Mouse (Mus musculus): ENCODE measurements around the gene Napsa.

The Napsa gene

GRCm38 (mm10) chr7:44538756-44539624 is 33.2 kb upstream of the Napsa start:
- in situ Hi-C loops (cut with MboI, MseI), result no loop called here

DNA sequence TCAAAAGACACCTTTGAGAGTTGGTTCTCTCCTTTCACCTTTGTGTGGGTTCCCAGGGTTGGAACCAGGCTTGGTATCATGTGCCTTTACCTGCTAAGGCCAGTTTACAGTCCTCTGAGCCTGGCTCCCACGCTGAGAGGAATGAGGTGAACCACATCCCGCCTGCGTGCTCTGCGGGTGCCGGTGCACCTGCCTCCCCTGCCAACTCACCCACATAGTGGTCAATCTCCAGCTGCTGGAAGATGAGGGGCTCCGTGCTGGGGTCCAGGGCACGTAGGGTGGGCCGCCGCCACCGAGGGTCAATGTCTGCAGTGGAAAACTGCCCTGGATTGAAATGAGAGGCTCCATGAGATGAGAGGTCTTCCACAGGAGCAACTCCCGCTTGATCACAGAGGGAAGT is 29.6 kb upstream of the Napsa start:
- in situ Hi-C loops (cut with MboI, MseI), result no loop called here

DNA sequence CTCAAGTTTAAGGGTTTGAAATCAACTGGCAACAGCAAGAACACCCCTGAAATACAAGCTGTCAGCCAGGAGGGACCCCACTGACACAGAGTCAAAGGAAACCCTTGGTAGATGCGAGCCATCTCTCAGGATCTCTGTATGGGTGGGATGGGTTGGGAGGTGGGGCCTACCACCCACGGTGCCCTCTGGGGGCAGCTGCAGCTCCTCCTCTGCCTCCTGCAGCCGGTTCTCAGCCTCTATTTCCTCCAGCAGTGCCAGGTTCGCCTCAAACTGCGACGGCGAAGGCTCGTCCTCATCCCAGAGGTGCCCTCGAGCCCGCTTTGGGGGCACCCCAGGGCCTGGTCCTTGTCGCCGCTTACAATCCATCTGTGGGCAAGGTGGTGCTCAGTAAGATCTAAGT is 29.1 kb upstream of the Napsa start:
- in situ Hi-C loops (cut with MboI, MseI), result no loop called here

GRCm38 (mm10) chr7:44546274-44546673 is 25.9 kb upstream of the Napsa start:
- in situ Hi-C loops (cut with MboI, MseI), result no loop called here

DNA sequence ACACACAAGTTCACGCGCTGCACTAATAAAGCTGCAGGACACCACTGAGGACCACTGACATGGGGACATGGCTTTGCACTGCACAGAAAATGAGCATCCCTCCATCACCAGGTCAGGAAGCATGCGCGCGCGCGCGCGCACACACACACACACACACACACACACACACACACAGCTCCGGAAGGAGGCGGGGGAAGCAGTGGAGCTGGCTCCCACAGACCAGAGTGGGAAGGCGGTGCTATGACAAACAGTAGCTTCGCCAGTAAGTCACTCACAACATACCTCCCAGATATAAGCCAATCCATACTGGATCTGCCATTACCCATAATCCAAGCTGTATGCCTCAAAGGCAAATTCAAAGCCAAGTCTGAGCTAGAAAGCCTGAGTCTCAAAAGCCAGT is 25.1 kb upstream of the Napsa start:
- in situ Hi-C loops (cut with MboI, MseI), result no loop called here

DNA sequence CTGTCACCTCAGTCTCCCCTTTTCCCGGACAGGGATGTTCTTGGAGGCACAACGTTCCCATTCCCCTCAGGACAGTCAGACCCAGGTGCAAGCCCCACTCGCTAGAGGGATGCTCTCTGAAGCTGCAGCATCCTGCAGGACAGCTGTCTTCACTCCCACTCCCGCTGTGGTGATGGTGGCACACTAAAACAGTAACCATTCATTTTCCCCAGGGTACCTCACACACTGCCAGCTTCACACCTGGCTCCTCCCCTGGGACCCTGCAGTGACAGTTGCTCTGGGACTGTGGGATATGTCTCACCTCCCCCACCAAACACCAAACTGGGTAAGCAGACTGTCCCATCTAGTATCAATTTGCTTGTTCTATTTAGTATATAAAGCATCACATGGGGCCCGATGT is 24.5 kb upstream of the Napsa start:
- in situ Hi-C loops (cut with MboI, MseI), result no loop called here

DNA sequence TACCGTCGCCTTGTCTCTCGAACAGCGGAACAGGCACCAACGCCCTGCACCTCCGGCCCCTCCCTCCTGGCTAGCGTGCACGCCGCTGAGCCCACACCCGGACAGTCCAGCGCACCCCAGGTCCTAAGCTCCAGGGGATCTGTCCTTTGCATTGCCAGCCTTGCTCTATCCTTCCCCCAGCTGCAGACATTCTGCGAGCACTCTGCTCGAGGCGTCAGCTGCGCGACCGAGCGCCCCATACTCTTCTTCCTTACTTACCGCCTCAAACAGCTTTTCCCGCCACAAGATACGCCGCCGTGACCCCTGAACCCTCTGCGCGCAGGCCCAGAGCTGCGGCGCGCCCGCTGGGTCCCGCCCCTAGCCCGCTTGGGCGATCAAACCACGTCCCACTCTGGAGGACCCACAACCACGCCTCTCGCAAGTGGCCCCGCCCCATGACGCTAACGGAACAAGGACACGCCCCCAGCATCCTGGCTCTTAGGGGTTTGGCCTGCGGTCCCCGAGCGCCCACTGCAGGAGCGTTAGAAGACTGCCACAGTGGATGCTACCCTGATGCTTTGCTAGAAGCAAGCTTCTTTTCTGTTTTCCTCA is 23.6 kb upstream of the Napsa start, which contains the start of gene Pold1:
Gene Pold1, minus strand, starts transcription at position 353 of the 591 bp plus-strand sequence.
- in situ Hi-C loops (cut with MboI, MseI), result no loop called here

DNA sequence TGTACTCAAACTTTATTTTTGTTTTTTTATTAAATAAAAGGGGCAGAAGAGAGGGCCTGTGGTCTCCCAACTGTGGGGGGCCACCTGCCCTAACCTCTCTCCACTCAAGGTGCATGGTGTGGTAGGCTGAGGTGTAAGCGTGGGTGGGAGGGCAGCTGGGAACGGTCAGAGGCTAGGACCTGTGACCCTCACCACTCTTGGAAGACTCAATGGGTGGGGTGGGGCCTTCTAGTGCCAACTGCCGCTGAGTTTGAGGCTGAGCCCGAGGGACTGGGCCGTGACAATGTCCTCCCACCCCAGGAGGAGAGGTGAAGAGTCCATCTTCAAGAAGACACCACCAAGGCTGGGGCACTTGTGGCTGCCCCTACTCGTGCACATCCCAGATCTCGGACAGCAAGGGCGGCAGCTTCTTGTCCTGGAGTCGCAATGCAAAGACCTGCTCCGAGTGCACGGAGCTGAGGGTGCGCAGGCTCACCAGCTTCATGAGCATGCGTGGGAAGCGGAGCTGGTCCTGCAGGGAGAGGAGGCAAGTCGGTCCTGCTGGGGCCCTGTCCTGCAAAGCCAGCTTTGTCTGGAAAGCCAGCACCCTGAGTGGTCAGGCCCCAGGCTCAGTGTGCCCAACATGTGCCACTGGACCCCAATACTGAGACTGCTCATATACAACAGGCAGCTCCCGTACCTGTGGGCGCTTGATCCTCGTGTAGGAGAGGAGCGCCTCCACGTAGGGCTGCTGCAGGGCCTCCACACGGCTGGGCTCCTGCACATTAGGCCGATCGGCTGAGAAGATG is 22.4 kb upstream of the Napsa start:
- in situ Hi-C loops (cut with MboI, MseI), result loop anchor here in 1 of 2 experiments (5.0 kb wide), 2 partner anchors 302 to 632 kb away; partner anchors contain the start of gene Pth2

GRCm38 (mm10) chr7:44550409-44550678 is 21.8 kb upstream of the Napsa start:
- in situ Hi-C loops (cut with MboI, MseI), result loop anchor here in 1 of 2 experiments (5.0 kb wide), 2 partner anchors 302 to 632 kb away; partner anchors contain the start of gene Pth2

GRCm38 (mm10) chr7:44551301-44551700 is 20.9 kb upstream of the Napsa start:
- in situ Hi-C loops (cut with MboI, MseI), result loop anchor here in 1 of 2 experiments (5.0 kb wide), 2 partner anchors 301 to 631 kb away; partner anchors contain the start of gene Pth2

- in situ Hi-C loops (cut with MboI, MseI), result loop anchor here in 1 of 2 experiments (5.0 kb wide), 2 partner anchors 301 to 631 kb away; partner anchors contain the start of gene Pth2
Observed at GRCm38 (mm10) chr7:44551731-44552130, 20.4 kb upstream of the Napsa start.

DNA sequence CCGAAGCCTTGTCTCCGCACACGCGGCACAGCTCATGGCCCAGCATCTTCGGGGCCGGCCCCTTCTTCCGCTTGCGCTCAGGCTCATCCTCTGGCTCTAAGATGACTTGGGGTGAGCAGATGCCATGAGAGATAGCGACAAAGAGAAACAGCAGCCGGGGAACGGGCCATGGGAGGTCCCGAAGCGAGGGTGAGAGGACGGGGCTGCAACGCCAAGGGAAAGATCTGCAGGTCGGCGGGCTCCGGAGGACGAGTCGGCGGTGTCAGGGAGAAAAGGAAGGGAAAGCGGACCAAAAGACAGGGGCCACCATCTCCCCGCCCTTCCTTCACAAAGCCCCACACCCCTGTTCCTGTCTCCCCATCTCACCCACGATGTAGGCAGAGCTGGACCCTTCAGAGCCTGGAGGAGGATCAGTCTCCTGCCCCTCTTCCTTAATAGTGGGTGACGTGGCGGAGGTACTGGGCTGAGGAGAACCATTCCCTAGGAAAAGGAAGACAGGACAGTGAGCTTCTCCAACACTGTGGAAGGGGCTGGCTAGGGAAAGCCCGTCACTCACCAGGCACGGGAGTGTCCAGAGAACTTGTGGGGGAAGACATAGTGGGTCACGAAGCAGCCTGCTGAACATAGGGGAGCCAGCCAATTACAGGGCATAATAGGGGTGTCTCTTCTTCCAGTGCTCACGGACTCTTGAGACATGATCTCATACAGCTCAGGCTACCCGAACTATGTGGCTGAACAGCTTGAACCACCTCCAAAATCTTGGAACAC is 19.9 kb upstream of the Napsa start:
- in situ Hi-C loops (cut with MboI, MseI), result loop anchor here in 1 of 2 experiments (5.0 kb wide), 2 partner anchors 300 to 630 kb away; partner anchors contain the start of gene Pth2

DNA sequence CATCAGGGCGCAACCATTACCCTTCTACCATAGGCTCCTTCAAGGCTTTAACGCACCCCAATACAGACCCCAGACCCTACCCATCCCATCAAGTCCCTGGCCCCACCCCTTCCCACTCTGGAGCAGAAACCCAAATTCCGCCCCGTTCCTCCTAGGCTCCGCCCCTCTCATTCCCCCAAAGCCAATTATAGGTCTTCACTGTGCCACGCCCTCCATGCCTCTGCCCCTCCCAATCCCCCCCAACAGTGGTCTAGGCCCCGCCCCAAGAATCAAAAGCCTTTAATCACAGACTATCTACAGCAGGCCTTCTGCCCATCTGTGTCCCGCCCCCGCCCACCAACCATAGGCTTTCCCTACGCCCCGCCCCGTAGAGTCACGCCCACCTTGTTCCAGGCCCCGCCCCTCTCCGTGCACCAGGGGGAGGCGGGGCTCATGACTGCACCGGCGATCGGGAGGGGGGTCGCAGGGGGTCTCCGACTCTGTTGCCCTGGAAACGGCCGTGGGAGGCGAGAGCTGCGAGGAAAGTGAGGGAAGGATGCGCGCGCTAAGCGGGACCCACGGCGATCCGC is 18.9 kb upstream of the Napsa start:
- in situ Hi-C loops (cut with MboI, MseI), result loop anchor here in 1 of 2 experiments (5.0 kb wide), 2 partner anchors 299 to 629 kb away; partner anchors contain the start of gene Pth2

DNA sequence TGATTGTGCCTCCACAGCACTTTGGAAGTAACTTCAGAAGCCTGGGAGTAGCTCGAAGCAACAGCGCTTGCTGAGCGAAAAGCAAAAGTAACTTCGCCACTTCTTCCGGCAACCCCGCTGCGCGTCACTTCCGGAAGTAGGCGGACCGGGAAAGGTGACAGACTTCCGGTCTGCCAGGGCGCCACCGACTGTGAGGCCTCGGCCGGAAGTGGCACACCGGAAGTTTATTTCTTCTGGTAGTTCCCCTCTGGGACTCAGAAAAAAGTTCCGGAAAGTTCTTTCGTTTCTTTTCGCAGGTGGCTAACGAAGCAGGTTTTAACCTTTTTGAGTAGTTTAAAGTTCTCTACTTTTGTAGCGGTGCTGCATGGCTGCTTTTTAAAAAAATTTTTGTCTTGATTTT is 18.4 kb upstream of the Napsa start, which contains the start of gene Nr1h2:
Gene Nr1h2, minus strand, starts transcription at position 126 of the 400 bp plus-strand sequence.
- in situ Hi-C loops (cut with MboI, MseI), result loop anchor here in 1 of 2 experiments (5.0 kb wide), 2 partner anchors 298 to 628 kb away; partner anchors contain the start of gene Pth2

DNA sequence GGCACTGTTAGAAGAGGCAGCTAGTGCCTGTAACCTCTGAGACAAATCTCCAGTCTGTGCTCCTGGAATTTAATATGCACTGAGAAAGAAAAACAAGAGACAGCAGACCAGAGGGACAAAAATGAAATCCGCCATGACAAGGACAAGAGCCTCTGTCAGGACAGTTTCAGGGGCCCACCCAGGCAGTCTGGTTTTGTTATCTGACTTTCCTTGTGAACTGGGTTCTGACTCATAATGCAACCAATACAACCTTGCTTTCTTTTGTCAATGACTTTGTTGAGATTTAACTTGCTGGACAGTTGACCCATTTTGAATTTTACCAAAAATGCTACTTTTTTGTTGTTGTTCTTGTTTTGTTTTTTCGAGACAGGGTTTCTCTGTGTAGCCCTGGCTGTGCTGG is 14.6 kb upstream of the Napsa start:
- in situ Hi-C loops (cut with MboI, MseI), result no loop called here

- in situ Hi-C loops (cut with MboI, MseI), result no loop called here
Observed at GRCm38 (mm10) chr7:44560435-44561400, 11.5 kb upstream of the Napsa start.

DNA sequence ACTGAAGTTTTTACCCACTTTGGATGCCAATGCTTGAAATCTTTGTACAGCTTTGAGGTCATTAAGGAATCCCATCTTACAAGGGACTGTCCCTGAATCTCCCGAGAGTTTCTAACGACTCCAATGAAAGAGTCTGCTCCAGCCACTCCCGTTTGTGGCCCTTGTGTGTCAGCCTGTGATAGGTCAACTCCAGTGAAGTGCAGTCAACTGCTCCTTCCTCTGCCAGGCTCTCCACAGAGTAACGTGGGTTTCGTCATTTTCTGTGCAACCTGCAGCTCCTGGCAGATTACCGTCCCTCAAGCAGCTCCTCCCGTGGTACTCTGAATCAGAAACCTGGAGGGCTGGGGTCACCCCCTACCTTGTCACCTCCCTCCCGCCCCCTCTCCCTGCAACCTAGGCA is 8.9 kb upstream of the Napsa start:
- in situ Hi-C loops (cut with MboI, MseI), result no loop called here

GRCm38 (mm10) chr7:44564486-44564885 is 7.7 kb upstream of the Napsa start:
- in situ Hi-C loops (cut with MboI, MseI), result no loop called here

DNA sequence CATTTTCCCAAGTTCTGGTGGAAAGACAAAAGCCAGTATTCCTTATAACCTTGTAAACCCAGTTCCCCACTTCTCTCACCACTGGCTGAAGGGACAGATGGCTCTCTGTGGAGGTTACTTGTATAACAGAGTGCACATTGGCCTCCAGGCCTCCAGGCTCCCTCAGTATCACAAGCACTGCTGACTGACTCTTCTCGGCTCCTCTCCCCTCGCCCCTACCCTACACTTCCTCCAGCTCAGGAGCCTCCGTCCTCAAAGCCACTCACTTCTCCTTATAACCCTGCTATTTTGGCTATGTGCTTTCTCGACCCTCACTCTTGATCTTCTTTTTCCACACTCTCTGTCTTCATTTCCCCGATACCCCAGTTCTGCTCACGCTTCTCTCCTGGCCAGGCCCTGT is 6.8 kb upstream of the Napsa start:
- in situ Hi-C loops (cut with MboI, MseI), result loop anchor here in 1 of 2 experiments (5.0 kb wide), 1 partner anchor 67 kb away; no protein-coding TSS in a partner anchor
